In the genomic region with DNA sequence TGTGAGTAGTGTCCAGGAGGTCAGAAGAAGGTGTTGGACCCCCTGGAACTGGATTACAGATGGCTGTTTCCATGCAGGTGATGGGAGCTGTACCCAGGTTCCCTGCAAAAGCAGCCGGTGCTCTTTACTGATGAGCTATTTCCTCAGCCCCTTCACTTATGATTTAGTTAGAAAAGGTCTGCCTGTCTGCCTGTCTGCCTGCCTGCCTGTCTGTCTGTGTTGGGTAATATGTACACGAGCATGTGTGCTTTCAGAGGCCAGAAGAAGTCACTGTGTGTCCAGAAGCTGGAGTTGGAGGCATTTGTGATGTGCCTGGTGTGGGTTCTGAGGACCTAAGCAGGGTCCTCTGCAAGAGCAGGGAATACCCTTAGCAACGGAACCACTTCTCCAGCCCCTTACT, we compare ENCODE assay signal across 32 mouse cellular contexts. TPM values are rescaled to one million over a fixed set of nuclear protein-coding genes. Genes with fewer than 3 reads are reported as not detected.
DNase-seq lines count a peak whose midpoint lies in the region; ATAC-seq and TF ChIP-seq lines count a peak whose summit lies in the region.
"Had no signal": no experiment of that assay in that cellular context is flagged by ENCODE, and none has a peak within 500 bp of the region (broad histone marks: within the 10 kb centered on the region; RNA-seq: fewer than 3 reads in every experiment).

No protein-coding gene starts in this region.

- H3K36me3 ChIP-seq in intestine, embryonic 15.5 days = no peaks in the 10 kb centered on the region
- no peaks in the 10 kb centered on the region for H3K36me3 ChIP-seq in intestine, embryonic 16.5 days (ENCODE audit: control insufficient read depth, insufficient read depth, low read length)
- no peaks in the 10 kb centered on the region for H3K36me3 ChIP-seq in liver, embryonic 14.5 days (replicated peaks; ENCODE audit: control insufficient read depth, insufficient read depth, low read depth)
- no peaks in the 10 kb centered on the region for H3K36me3 ChIP-seq in forebrain, embryonic 11.5 days (ENCODE audit: control insufficient read depth, insufficient read depth, low read length)
- H3K36me3 ChIP-seq: forebrain, embryonic 10.5 days; kidney, embryonic 15.5 days; midbrain, embryonic 13.5 days had no signal

- ATAC-seq in intestine, embryonic 15.5 days = no peak
- ATAC-seq in intestine, embryonic 16.5 days = no peak
- ATAC-seq in liver, embryonic 14.5 days (ENCODE audit: insufficient read depth) = no peak
- ATAC-seq in forebrain, embryonic 11.5 days (replicated peaks; ENCODE audit: low FRiP score) = no peak
- ATAC-seq: activated CD4-positive, CD25-positive, alpha-beta regulatory T cell, adult 4 months; forebrain, postnatal 0 days; hindbrain, embryonic 16.5 days; lung, postnatal 0 days; midbrain, embryonic 13.5 days had no signal

- TF ChIP-seq CTCF in bone marrow, adult 2 months (IDR thresholded peaks at IDR 0.05; ENCODE audit: control insufficient read depth, insufficient read depth, low read length) = no peak
- no peak for TF ChIP-seq CTCF in liver, embryonic 14.5 days (IDR thresholded peaks at IDR 0.05; ENCODE audit: low read depth)

- peak overlapping the region; percentile 52; the same call in 1 of the 2 replicates for H3K27ac ChIP-seq in intestine, embryonic 15.5 days
- no peak overlapping the region; the same call in 1 of the 2 replicates for H3K27ac ChIP-seq in intestine, embryonic 16.5 days (ENCODE audit: low read length)
- peak overlapping the region; percentile 68 for H3K27ac ChIP-seq in bone marrow, adult 2 months (ENCODE audit: control insufficient read depth, insufficient read depth, low read depth, low read length, poor library complexity)
- peak overlapping the region; percentile 94 for H3K27ac ChIP-seq in liver, embryonic 14.5 days
- no peak overlapping the region for H3K27ac ChIP-seq in forebrain, embryonic 11.5 days (ENCODE audit: low read depth, low read length)
- H3K27ac ChIP-seq: forebrain, embryonic 10.5 days; kidney, embryonic 15.5 days; limb, embryonic 12.5 days; midbrain, embryonic 13.5 days; neural tube, embryonic 13.5 days had no signal

- no peak for TF ChIP-seq EP300 in liver, embryonic 14.5 days (IDR thresholded peaks at IDR 0.05; ENCODE audit: low read depth)

- H3K9me3 ChIP-seq in intestine, embryonic 15.5 days = no peaks in the 10 kb centered on the region
- no peaks in the 10 kb centered on the region for H3K9me3 ChIP-seq in intestine, embryonic 16.5 days (ENCODE audit: control insufficient read depth, low read length)
- no peaks in the 10 kb centered on the region for H3K9me3 ChIP-seq in liver, embryonic 14.5 days (ENCODE audit: control insufficient read depth, low read length)
- no peaks in the 10 kb centered on the region for H3K9me3 ChIP-seq in forebrain, embryonic 11.5 days (ENCODE audit: control insufficient read depth, low read length)
- H3K9me3 ChIP-seq: forebrain, embryonic 10.5 days; kidney, embryonic 15.5 days; limb, embryonic 12.5 days; midbrain, embryonic 13.5 days; neural tube, embryonic 13.5 days had no signal

- no peak overlapping the region for H3K4me2 ChIP-seq in intestine, embryonic 15.5 days (replicated peaks)
- H3K4me2 ChIP-seq in intestine, embryonic 16.5 days (ENCODE audit: low read depth, low read length) = no peak overlapping the region
- H3K4me2 ChIP-seq in liver, embryonic 14.5 days (ENCODE audit: low read depth) = peak overlapping the region; percentile 66
- no peak overlapping the region for H3K4me2 ChIP-seq in forebrain, embryonic 11.5 days (ENCODE audit: low read depth, low read length, severe bottlenecking)
- H3K4me2 ChIP-seq: kidney, embryonic 15.5 days; limb, embryonic 12.5 days; midbrain, embryonic 13.5 days; neural tube, embryonic 13.5 days had no signal

- H3K4me1 ChIP-seq in intestine, embryonic 15.5 days (replicated peaks) = peaks cover 3% of the 10 kb centered on the region; the same call in 1 of the 2 replicates
- peaks cover 9% of the 10 kb centered on the region; the same call in 1 of the 2 replicates for H3K4me1 ChIP-seq in intestine, embryonic 16.5 days (ENCODE audit: control insufficient read depth, insufficient read depth, low read length)
- no peaks in the 10 kb centered on the region; the same call in none of the 2 replicates for H3K4me1 ChIP-seq in bone marrow, adult 2 months (ENCODE audit: control insufficient read depth, insufficient read depth, low read length)
- H3K4me1 ChIP-seq in liver, embryonic 14.5 days (replicated peaks; ENCODE audit: control insufficient read depth in 2 of 2, insufficient read depth in 2 of 2, low read length in 1 of 2) = peaks cover 55 to 63% of the 10 kb centered on the region in 2 experiments
- H3K4me1 ChIP-seq in forebrain, embryonic 11.5 days (replicated peaks; ENCODE audit: control insufficient read depth, insufficient read depth, low read length) = no peaks in the 10 kb centered on the region
- H3K4me1 ChIP-seq: forebrain, embryonic 10.5 days; kidney, embryonic 15.5 days; limb, embryonic 12.5 days; megakaryocyte, embryonic 14.5 days; midbrain, embryonic 13.5 days; neural tube, embryonic 13.5 days had no signal

- no peak for TF ChIP-seq POLR2A in bone marrow, adult 2 months (IDR thresholded peaks at IDR 0.05; ENCODE audit: borderline replicate concordance, control insufficient read depth, low read depth, low read length)

- H3K4me3 ChIP-seq in intestine, embryonic 15.5 days (replicated peaks) = no peak overlapping the region
- no peak overlapping the region for H3K4me3 ChIP-seq in intestine, embryonic 16.5 days (ENCODE audit: low read length)
- H3K4me3 ChIP-seq in bone marrow, adult 2 months (replicated peaks; ENCODE audit: control insufficient read depth, low read depth, low read length) = no peak overlapping the region
- no peak overlapping the region for H3K4me3 ChIP-seq in liver, embryonic 14.5 days (ENCODE audit: insufficient read depth in 1 of 2, low read depth in 2 of 2, low read length in 2 of 2)
- no peak overlapping the region for H3K4me3 ChIP-seq in forebrain, embryonic 11.5 days (ENCODE audit: low read depth, low read length)
- H3K4me3 ChIP-seq: forebrain, embryonic 10.5 days; kidney, embryonic 15.5 days; limb, embryonic 12.5 days; megakaryocyte, embryonic 14.5 days; midbrain, embryonic 13.5 days; neural tube, embryonic 13.5 days had no signal

- 57% methylated on average over 3 of the region's 3 CpGs for WGBS in intestine, embryonic 15.5 days
- 62% methylated on average over 3 of the region's 3 CpGs for WGBS in intestine, embryonic 16.5 days
- whole genome bisulfite sequencing in bone marrow, adult 2 months = 65% methylated on average over 3 of the region's 3 CpGs
- 45% methylated on average over 3 of the region's 3 CpGs for WGBS in liver, embryonic 14.5 days (ENCODE audit: insufficient replicate concordance)
- WGBS in forebrain, embryonic 11.5 days = 83% methylated on average over 3 of the region's 3 CpGs

- H3K27me3 ChIP-seq in intestine, embryonic 15.5 days (replicated peaks) = no peaks in the 10 kb centered on the region
- H3K27me3 ChIP-seq in intestine, embryonic 16.5 days (replicated peaks; ENCODE audit: control insufficient read depth, insufficient read depth, low read length) = no peaks in the 10 kb centered on the region
- H3K27me3 ChIP-seq in liver, embryonic 14.5 days (ENCODE audit: control insufficient read depth, insufficient read depth, low read length) = no peaks in the 10 kb centered on the region
- no peaks in the 10 kb centered on the region; the same call in 1 of the 2 replicates for H3K27me3 ChIP-seq in forebrain, embryonic 11.5 days (ENCODE audit: control insufficient read depth, insufficient read depth, low read length)
- H3K27me3 ChIP-seq: kidney, embryonic 15.5 days; limb, embryonic 12.5 days; midbrain, embryonic 13.5 days; neural tube, embryonic 13.5 days had no signal

- H3K9ac ChIP-seq in intestine, embryonic 15.5 days = no peak overlapping the region
- H3K9ac ChIP-seq in intestine, embryonic 16.5 days (ENCODE audit: low read depth, low read length) = no peak overlapping the region
- H3K9ac ChIP-seq in liver, embryonic 14.5 days (replicated peaks) = peak overlapping the region; percentile 65
- no peak overlapping the region for H3K9ac ChIP-seq in forebrain, embryonic 11.5 days (ENCODE audit: low read length)
- H3K9ac ChIP-seq: forebrain, postnatal 0 days; kidney, embryonic 15.5 days; limb, embryonic 12.5 days; midbrain, embryonic 13.5 days; neural tube, embryonic 13.5 days had no signal

- no peak for DNase-seq in liver, embryonic 14.5 days (ENCODE audit: low read depth in 3 of 3, low spot score in 3 of 3)
- no peak for DNase-seq in forebrain, embryonic 11.5 days (ENCODE audit: low spot score)
- DNase-seq in cerebellum, adult 18-20 months = no peak
- no peak for DNase-seq in testis, postnatal 10 days (ENCODE audit: low spot score)
- DNase-seq: adrenal gland, adult 2 months; adrenal gland, postnatal 36 days; cerebellum, adult 9-10 months; cerebellum, postnatal 36 days; forebrain, postnatal 0 days; heart, postnatal 14 days; kidney, adult 11 months; kidney, postnatal 25 days; lung, adult 18-20 months; lung, postnatal 4 days; right cerebral cortex, postnatal 14 days; thymus, adult 2 months; thymus, postnatal 36 days had no signal

RNA-seq across cellular contexts. Expression of gene Sh3bp5l, which starts 23.2 kb away (rescaled TPM):
- polyA plus RNA-seq in intestine, embryonic 15.5 days (2015; fragmentation: Nextera tagmentation; extraction: Ambion mirVana) = 28.5 and 28.6 TPM in 2 replicates
- 28.3 TPM in 2 replicates for polyA plus RNA-seq in intestine, embryonic 16.5 days (2015; fragmentation: Nextera tagmentation; extraction: Ambion mirVana)
- 12.6 and 17.7 TPM in 2 replicates for polyA plus RNA-seq in bone marrow, adult 2 months (2011; ENCODE audit: insufficient read depth, insufficient read length, low replicate concordance, missing spikeins)
- polyA plus RNA-seq in liver, embryonic 14.5 days (2012; rRNA removed) = 9.0 and 9.1 TPM in 2 replicates
- polyA plus RNA-seq in liver, embryonic 14.5 days (2014; fragmentation: Nextera tagmentation; extraction: Ambion mirVana) = 9.1 and 12.4 TPM in 2 replicates
- polyA plus RNA-seq in forebrain, embryonic 11.5 days (2014; fragmentation: Nextera tagmentation; extraction: Ambion mirVana) = 36.7 and 41.0 TPM in 2 replicates

RNA-seq across cellular contexts. Expression of gene Zfp672, which starts 23.6 kb away (rescaled TPM):
- polyA plus RNA-seq in intestine, embryonic 15.5 days (2015; fragmentation: Nextera tagmentation; extraction: Ambion mirVana) = 37.0 and 42.7 TPM in 2 replicates
- 35.4 and 35.5 TPM in 2 replicates for polyA plus RNA-seq in intestine, embryonic 16.5 days (2015; fragmentation: Nextera tagmentation; extraction: Ambion mirVana)
- 20.1 and 39.4 TPM in 2 replicates for polyA plus RNA-seq in bone marrow, adult 2 months (2011; ENCODE audit: insufficient read depth, insufficient read length, low replicate concordance, missing spikeins)
- 20.3 and 22.2 TPM in 2 replicates for polyA plus RNA-seq in liver, embryonic 14.5 days (2012; rRNA removed)
- 39.1 and 48.6 TPM in 2 replicates for polyA plus RNA-seq in liver, embryonic 14.5 days (2014; fragmentation: Nextera tagmentation; extraction: Ambion mirVana)
- 30.6 and 33.2 TPM in 2 replicates for polyA plus RNA-seq in forebrain, embryonic 11.5 days (2014; fragmentation: Nextera tagmentation; extraction: Ambion mirVana)

RNA-seq across cellular contexts. Expression of gene Lypd8, which starts 25.1 kb away (rescaled TPM):
- polyA plus RNA-seq in intestine, embryonic 15.5 days (2015; fragmentation: Nextera tagmentation; extraction: Ambion mirVana) = 874 and 977 TPM in 2 replicates
- polyA plus RNA-seq in intestine, embryonic 16.5 days (2015; fragmentation: Nextera tagmentation; extraction: Ambion mirVana) = 1,405 and 1,451 TPM in 2 replicates
- polyA plus RNA-seq in bone marrow, adult 2 months (2011; ENCODE audit: insufficient read depth, insufficient read length, low replicate concordance, missing spikeins) = not detected in 2 replicates
- polyA plus RNA-seq in liver, embryonic 14.5 days (2012; rRNA removed) = 0.09 and 0.17 TPM in 2 replicates
- not detected in 2 replicates for polyA plus RNA-seq in liver, embryonic 14.5 days (2014; fragmentation: Nextera tagmentation; extraction: Ambion mirVana)
- polyA plus RNA-seq in forebrain, embryonic 11.5 days (2014; fragmentation: Nextera tagmentation; extraction: Ambion mirVana) = not detected in 2 replicates
- polyA plus RNA-seq: activated CD4-positive, CD25-positive, alpha-beta regulatory T cell, adult 4 months; embryonic facial prominence, embryonic 11.5 days; forebrain, embryonic 10.5 days; forebrain, postnatal 0 days; heart, embryonic 14.5 days; hindbrain, embryonic 11.5 days; hindbrain, embryonic 16.5 days; limb, embryonic 12.5 days; lung, postnatal 0 days; midbrain, embryonic 13.5 days; neural tube, embryonic 13.5 days had no signal

RNA-seq across cellular contexts. Expression of gene Zfp692, which starts 46.8 kb away (rescaled TPM):
- polyA plus RNA-seq in intestine, embryonic 15.5 days (2015; fragmentation: Nextera tagmentation; extraction: Ambion mirVana) = 22.1 and 23.6 TPM in 2 replicates
- polyA plus RNA-seq in intestine, embryonic 16.5 days (2015; fragmentation: Nextera tagmentation; extraction: Ambion mirVana) = 20.7 and 22.0 TPM in 2 replicates
- polyA plus RNA-seq in bone marrow, adult 2 months (2011; ENCODE audit: insufficient read depth, insufficient read length, low replicate concordance, missing spikeins) = 17.8 and 53.9 TPM in 2 replicates
- polyA plus RNA-seq in liver, embryonic 14.5 days (2012; rRNA removed) = 18.7 and 19.8 TPM in 2 replicates
- 5.0 and 6.7 TPM in 2 replicates for polyA plus RNA-seq in liver, embryonic 14.5 days (2014; fragmentation: Nextera tagmentation; extraction: Ambion mirVana)
- polyA plus RNA-seq in forebrain, embryonic 11.5 days (2014; fragmentation: Nextera tagmentation; extraction: Ambion mirVana) = 17.4 and 20.0 TPM in 2 replicates

Comparison
In these comparisons a context has a peak if more than half of its experiments do, and no peak if none do; other contexts are left out.
1. H3K27ac ChIP-seq: peak in intestine, embryonic 15.5 days (single experiment), bone marrow, adult 2 months (single experiment) and liver, embryonic 14.5 days (single experiment); none in intestine, embryonic 16.5 days (single experiment) and forebrain, embryonic 11.5 days (single experiment).
2. RNA of gene Lypd8, which starts 25.1 kb away (polyA plus RNA-seq): 1,405 to 1,451 TPM in intestine, embryonic 16.5 days and 874 to 977 TPM in intestine, embryonic 15.5 days; 0.09 to 0.17 TPM in liver, embryonic 14.5 days, not detected in bone marrow, adult 2 months and not detected in forebrain, embryonic 11.5 days; every median in the first group is over 100 times any median in the second.